Mouse (Mus musculus): ENCODE measurements around the gene Dusp18.
"Not testable (repeated sequence)": the region's sequence is repeated elsewhere in the genome, so short reads cannot be mapped to it uniquely, and the experiment has no call there.

Gene Dusp18

GRCm38 (mm10) chr11:3893970-3894369, 1.1 kb upstream of the Dusp18 start:
- DNase-seq (ENCODE audit: low spot score), result no peak

DNA sequence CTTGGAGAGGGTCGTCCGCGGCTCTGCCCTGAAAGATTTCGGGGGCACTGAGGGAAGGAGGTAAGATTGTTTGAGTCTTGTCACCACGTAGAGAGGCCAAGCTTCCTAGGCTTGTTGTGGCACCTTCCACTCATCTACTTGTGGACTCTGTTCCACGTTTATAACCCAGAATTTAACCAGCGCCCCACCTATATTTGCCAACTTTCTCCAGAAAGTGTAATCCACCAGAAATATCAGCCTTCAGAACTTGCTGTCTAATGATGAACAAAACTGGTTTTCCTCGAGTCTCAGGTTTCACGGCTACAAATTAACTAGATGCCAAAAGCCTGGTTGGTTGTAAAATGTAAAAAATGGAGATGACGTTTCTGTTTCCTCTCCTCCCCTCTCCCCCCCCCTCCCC, 418 bp downstream of the Dusp18 start:
- DNase-seq (ENCODE audit: low spot score), result no peak

DNA sequence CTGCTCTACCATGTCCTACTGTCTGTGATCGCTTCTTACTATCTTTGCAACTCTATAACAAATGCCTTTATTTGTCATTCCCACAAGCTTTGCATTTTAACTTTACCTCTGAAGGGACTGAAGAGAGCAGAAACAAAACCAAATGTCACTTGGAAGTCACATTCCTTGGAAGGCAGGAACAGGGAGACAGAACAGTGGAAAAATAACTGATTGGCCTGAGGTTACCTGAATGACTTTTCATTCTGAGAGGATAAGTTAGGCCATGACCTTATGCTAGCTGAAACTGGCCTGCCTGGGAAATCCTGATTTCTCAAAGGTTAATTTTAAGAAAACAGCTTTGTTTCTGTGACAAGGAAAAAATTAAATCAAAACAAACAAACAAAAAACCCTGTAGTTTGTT, 893 bp downstream of the Dusp18 start:
- no peak for DNase-seq (ENCODE audit: low spot score)

- no peak for DNase-seq (ENCODE audit: low spot score)
Observed at GRCm38 (mm10) chr11:3900296-3900695, 5.3 kb downstream of the Dusp18 start.

- DNase-seq (ENCODE audit: low spot score), result no peak
Observed at GRCm38 (mm10) chr11:3902516-3902915, 7.5 kb downstream of the Dusp18 start.

GRCm38 (mm10) chr11:3903046-3903445, 8.0 kb downstream of the Dusp18 start:
- peak; percentile 59 for DNase-seq (ENCODE audit: low spot score)

DNA sequence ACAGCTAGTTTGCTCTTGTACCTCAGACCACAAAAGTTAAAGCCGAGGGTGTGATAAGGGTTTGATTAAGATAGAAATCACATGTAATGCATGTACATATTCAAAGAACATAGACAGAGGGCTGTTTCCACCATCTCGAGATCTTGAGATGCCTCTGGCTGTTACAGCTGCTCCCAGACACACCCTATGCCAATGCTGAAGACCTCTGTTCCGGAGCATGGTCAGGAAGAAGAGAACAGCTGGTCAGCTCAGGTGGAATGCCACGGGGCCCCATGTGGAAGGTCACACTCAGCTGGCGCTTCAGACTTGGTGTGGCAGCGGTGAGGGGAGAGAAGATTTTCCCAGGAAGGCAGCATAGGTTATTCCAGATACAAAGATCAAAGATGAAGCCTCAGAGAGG, 9.6 kb downstream of the Dusp18 start:
- DNase-seq (ENCODE audit: low spot score), result no peak

- no peak for DNase-seq (ENCODE audit: low spot score)
Observed at GRCm38 (mm10) chr11:3905446-3905845, 10.4 kb downstream of the Dusp18 start.

- DNase-seq (ENCODE audit: low spot score), result no peak
Observed at GRCm38 (mm10) chr11:3909236-3909635, 14.2 kb downstream of the Dusp18 start.

DNA sequence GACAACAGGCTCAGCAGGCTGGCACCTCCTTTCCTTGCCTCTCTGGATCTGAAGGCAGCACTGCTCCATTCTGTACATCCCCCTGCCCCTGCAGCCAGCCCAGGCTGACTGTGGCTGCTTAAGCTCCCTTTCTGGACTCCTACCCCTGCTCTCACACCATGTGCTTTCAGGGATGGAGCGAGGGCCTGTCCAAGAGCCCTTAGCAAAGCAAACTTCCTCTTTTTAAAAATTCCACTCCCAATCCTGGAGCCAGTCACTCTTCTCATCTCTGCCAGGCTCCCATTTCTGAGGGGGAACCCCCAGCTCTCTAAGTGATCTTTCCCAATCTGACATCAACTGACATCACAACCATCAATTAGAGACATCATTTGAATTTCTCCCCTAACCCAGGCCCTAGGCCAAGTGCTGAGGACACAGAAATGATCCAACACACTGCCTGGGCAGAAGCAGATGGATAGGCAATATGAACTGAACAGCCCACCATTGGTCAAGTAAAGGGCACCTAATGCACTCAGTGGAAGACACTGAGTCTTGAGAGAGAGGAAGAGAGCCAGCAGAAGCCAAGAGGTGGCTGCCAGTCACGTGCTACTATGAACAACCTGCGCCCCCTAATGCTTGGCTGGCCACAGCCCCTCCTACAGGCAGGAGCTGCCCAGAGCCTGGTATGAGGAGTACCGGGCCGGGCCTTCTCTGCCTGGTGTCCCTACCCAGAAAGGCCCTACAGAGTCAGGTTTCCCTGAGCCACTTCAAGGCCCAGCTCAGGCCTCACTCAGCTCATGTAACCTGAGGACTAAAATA, 15.7 kb downstream of the Dusp18 start:
- DNase-seq (ENCODE audit: low spot score), result no peak

DNA sequence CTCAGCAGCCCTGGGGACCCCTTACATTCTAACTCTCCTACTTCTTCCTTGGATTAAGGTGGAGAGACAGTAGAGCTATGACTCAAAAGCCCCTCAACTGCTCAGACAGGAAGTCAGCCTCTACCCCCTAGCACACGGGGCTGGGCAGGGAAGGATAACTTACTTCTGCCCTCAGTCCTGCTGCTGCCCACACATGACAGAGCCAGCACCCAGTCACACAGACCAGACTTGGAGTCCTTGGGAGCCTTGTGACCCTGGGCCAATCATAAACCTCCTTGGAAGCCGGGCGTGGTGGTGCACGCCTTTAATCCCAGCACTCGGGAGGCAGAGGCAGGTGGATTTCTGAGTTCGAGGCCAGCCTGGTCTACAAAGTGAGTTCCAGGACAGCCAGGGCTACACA, 16.4 kb downstream of the Dusp18 start:
- not testable (repeated sequence) for DNase-seq (ENCODE audit: low spot score)

DNA sequence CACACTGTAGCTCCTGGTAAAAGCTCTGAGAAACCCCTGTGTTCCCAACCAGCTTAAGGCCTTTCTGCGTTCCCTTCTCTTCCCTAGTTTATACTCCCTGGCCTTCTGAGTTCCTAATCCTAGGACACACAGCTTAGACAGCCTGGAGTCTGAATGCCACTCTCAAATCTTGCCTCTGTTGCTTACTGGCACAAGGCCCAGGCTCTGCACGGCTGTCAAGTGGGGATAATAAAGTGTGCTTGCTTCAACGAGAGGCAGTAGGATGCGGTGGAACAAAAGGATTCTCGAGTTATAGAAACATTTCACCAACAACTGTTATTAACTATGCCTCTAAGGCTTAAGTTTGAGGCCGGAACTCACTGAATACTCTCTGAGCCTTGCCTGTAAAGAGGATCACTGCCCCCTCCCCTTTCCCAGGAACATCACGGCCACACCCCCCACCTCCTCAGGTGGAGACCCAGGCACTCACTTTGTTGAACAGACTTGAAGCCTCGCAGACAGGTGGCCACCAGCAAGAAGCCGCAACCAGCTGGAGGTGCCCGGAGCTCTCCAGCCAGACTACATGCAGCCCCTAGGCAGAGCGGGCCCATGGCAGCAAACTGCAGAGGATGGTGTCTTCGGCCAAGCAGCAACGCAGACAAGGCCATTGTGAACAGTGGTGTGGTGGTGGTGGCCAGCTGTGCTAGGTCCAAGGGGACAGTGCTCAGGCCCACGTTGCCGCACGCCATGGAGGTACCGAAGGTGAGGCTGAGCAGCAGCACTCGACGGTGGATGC, 17.2 kb downstream of the Dusp18 start:
- no peak for DNase-seq (ENCODE audit: low spot score)

GRCm38 (mm10) chr11:3912875-3913271, 17.8 kb downstream of the Dusp18 start:
- no peak for DNase-seq (ENCODE audit: low spot score)

- DNase-seq (ENCODE audit: low spot score), result peak; percentile 87
Observed at GRCm38 (mm10) chr11:3913316-3914108, 18.5 kb downstream of the Dusp18 start.

DNA sequence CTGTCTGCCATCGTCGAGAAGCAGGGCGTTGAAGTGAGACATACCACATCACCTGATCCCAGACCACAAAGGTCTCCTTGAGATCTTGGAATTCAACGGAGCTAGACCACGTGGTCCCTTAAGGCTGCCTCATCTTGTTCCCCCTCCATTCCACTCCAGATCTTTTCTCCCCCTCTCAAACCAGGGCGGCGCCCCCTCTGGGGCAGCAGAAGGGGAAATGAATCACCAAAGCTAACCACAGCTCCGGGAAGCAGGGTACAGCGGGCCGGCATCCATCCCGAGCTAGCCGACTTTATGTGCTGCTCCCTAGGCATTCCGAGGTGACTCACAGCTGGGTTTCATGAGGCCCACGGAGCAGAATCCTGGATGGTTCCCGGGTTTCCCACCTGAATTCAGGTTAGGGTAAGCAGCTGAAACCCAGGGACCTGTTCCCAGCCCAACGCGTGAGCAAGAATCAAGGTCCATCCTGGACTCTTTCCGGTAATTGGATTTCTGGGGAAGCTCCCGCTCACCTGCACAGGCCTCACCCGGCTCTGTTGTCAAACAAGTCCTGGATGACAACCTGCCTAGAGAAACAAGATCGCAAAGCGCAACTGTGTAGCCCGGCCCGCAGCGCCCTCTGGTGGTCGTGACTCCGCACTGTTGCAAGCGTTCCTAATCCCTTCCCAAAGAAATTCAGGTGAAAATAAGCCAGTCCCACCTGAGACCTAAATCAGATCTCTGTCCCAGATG, 19.2 kb downstream of the Dusp18 start, which contains the start of gene Slc35e4:
Gene Slc35e4 (minus strand): TSS at position 556 of the 732 bp plus-strand sequence.
- DNase-seq (ENCODE audit: low spot score), result peak; percentile 94

GRCm38 (mm10) chr11:3918738-3919137, 23.7 kb downstream of the Dusp18 start:
- no peak for DNase-seq (ENCODE audit: low spot score)

- no peak for DNase-seq (ENCODE audit: low spot score)
Observed at GRCm38 (mm10) chr11:3920476-3920875, 25.4 kb downstream of the Dusp18 start.

DNA sequence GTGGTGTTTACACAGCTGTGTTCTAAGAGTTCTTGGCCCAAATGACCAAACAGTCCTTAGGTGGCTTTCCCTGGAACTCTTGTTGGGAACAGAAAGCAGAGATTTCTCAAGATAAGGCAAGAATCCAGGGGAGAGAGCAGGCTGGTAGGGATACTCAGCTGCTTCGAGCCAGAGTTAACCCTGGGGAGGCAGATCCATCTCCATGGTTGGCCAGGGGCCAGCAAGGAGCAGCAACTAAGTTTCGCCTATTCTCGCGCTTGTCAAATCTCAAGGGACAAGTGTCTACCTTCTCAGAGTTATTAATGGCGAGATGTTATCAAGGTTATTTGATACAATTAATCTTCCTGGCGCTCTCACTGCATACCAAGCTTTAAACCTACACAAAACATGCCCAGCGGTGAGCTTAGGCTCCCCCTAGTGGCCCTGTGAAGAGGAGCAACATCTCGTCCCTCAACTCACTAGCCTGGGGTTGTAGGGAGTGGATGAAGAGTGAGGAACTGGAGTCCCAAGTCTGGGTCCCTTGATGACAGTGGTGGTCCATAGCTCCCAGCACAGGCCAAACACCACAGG, 26.3 kb downstream of the Dusp18 start:
- DNase-seq (ENCODE audit: low spot score), result peak; percentile 67

- DNase-seq (ENCODE audit: low spot score), result no peak
Observed at GRCm38 (mm10) chr11:3922115-3922514, 27.1 kb downstream of the Dusp18 start.

DNA sequence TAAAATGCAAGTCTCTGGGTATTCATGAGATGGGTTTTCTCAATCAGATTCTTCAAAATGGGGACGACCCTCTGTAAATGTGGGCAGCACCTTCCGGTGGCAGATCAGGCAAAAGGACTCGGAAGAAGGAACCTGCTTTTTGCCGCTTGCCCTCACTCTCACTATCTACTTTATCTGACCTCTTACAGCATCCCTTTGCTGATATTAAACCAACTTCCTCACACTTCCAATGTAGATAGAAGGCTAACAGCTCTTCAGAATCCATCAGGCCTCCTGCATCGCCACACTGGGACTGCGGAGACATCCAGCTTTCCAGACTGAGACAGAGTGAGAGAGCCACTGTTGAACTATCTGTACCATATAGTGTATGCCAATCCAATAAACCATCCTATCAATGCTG, 27.7 kb downstream of the Dusp18 start:
- DNase-seq (ENCODE audit: low spot score), result no peak

- DNase-seq (ENCODE audit: low spot score), result peak; percentile 33
Observed at GRCm38 (mm10) chr11:3925916-3926315, 30.9 kb downstream of the Dusp18 start.
